Mouse (Mus musculus): ENCODE data around the gene Kat6b. TPM values are rescaled to one million over a fixed set of nuclear protein-coding genes. Genes with fewer than 3 reads are reported as not detected.

Gene Kat6b
- total and polyA plus RNA-seq, 3 experiments = 2.3 to 10.9 (median 8.0) TPM

GRCm38 (mm10) chr14:21533566-21533965 is 52.3 kb downstream of the Kat6b start:
- H3K36me3 ChIP-seq (replicated peaks in 1 of 2; ENCODE audit: control insufficient read depth in 1 of 2, insufficient read depth in 1 of 2, low read length in 1 of 2) = peaks cover 0 to 11% of the 10 kb centered on the region in 2 experiments
- no peak overlapping the region for H3K4me3 ChIP-seq (replicated peaks in 1 of 3; ENCODE audit: low read depth in 2 of 3, low read length in 2 of 3, poor library complexity in 1 of 3)
- no peaks in the 10 kb centered on the region for H3K27me3 ChIP-seq (replicated peaks)
- H3K4me1 ChIP-seq (ENCODE audit: control insufficient read depth in 1 of 2, insufficient read depth in 2 of 2) = peaks cover 21 to 37% of the 10 kb centered on the region in 2 experiments
- TF ChIP-seq MAZ (IDR thresholded peaks at IDR 0.05; ENCODE audit: low read depth, low read length) (no peak), UBTF (IDR thresholded peaks at IDR 0.05; ENCODE audit: low read depth, low read length) (no peak), ZC3H11A (IDR thresholded peaks at IDR 0.05; ENCODE audit: low read depth, low read length) (no peak), MYC (IDR thresholded peaks at IDR 0.05; ENCODE audit: low read depth, low read length) (no peak), EP300 (IDR thresholded peaks at IDR 0.05; ENCODE audit: low read length) (no peak), SIN3A (IDR thresholded peaks at IDR 0.05; ENCODE audit: low read length) (no peak), MXI1 (IDR thresholded peaks at IDR 0.05; ENCODE audit: low read depth, low read length) (no peak), JUND (conservative IDR thresholded peaks at IDR 0.05; ENCODE audit: low read depth, low read length) (no peak), E2F4 (IDR thresholded peaks at IDR 0.05; ENCODE audit: insufficient replicate concordance, low read depth, low read length) (no peak)
- H3K27ac ChIP-seq (ENCODE audit: insufficient read depth, low read depth) = no peak overlapping the region
- H3K9ac ChIP-seq (ENCODE audit: insufficient read depth, low read depth) = no peak overlapping the region
- in situ Hi-C loops (cut with MboI; ENCODE audit: low pct_ligation_motif_present, low pct_unique_long_range_greater_than_20kb, low sequenced_read_pairs) (loop anchor here (10.0 kb wide), 1 partner anchor 71 kb away; no protein-coding TSS in a partner anchor), dilution Hi-C loops (cut with MboI; ENCODE audit: extremely low pct_ligation_motif_present, extremely low pct_unique_long_range_greater_than_20kb, low sequenced_read_pairs) (no loop called here)
- no peak for DNase-seq (ENCODE audit: extremely low read depth)
- H3K4me2 ChIP-seq (ENCODE audit: insufficient read depth, low read depth, poor library complexity, severe bottlenecking) = no peak overlapping the region
- H3K9me3 ChIP-seq (replicated peaks; ENCODE audit: low read length) = no peaks in the 10 kb centered on the region
- H3K79me2 ChIP-seq (replicated peaks; ENCODE audit: control insufficient read depth, extremely low read depth, insufficient read depth, poor library complexity, severe bottlenecking) = peaks cover 8% of the 10 kb centered on the region

- dilution Hi-C loops (cut with MboI; ENCODE audit: extremely low pct_ligation_motif_present, extremely low pct_unique_long_range_greater_than_20kb, low sequenced_read_pairs) (no loop called here), in situ Hi-C loops (cut with MboI; ENCODE audit: low pct_ligation_motif_present, low pct_unique_long_range_greater_than_20kb, low sequenced_read_pairs) (loop anchor here (10.0 kb wide), 1 partner anchor 71 kb away; no protein-coding TSS in a partner anchor)
- peaks cover 21 to 38% of the 10 kb centered on the region in 2 experiments for H3K4me1 ChIP-seq (ENCODE audit: control insufficient read depth in 1 of 2, insufficient read depth in 2 of 2)
- H3K9me3 ChIP-seq (replicated peaks; ENCODE audit: low read length) = no peaks in the 10 kb centered on the region
- no peak overlapping the region for H3K4me3 ChIP-seq (replicated peaks in 1 of 3; ENCODE audit: low read depth in 2 of 3, low read length in 2 of 3, poor library complexity in 1 of 3)
- no peak for TF ChIP-seq JUND (conservative IDR thresholded peaks at IDR 0.05; ENCODE audit: low read depth, low read length)
- TF ChIP-seq GABPA (IDR thresholded peaks at IDR 0.05; ENCODE audit: insufficient replicate concordance, low read depth, low read length) = no peak
- no peak for TF ChIP-seq CHD2 (IDR thresholded peaks at IDR 0.05; ENCODE audit: low read length)
- TF ChIP-seq NRF1 (IDR thresholded peaks at IDR 0.05; ENCODE audit: low read depth, low read length) = no peak
- no peak for TF ChIP-seq E2F4 (IDR thresholded peaks at IDR 0.05; ENCODE audit: insufficient replicate concordance, low read depth, low read length)
- no peak for TF ChIP-seq RAD21 (IDR thresholded peaks at IDR 0.05; ENCODE audit: low read depth, low read length)
- no peak for TF ChIP-seq SIN3A (IDR thresholded peaks at IDR 0.05; ENCODE audit: low read length)
- TF ChIP-seq MXI1 (IDR thresholded peaks at IDR 0.05; ENCODE audit: low read depth, low read length) = no peak
- no peak for TF ChIP-seq MEF2A (IDR thresholded peaks at IDR 0.05; ENCODE audit: borderline replicate concordance, low read depth, low read length)
- no peak for TF ChIP-seq ELF1 (IDR thresholded peaks at IDR 0.05; ENCODE audit: low read depth, low read length)
- no peak for TF ChIP-seq MAZ (IDR thresholded peaks at IDR 0.05; ENCODE audit: low read depth, low read length)
- no peak for TF ChIP-seq ZC3H11A (IDR thresholded peaks at IDR 0.05; ENCODE audit: low read depth, low read length)
- TF ChIP-seq BHLHE40 (IDR thresholded peaks at IDR 0.05; ENCODE audit: low read depth, low read length) = no peak
- H3K9ac ChIP-seq (ENCODE audit: insufficient read depth, low read depth) = no peak overlapping the region
- no peaks in the 10 kb centered on the region for H3K27me3 ChIP-seq (replicated peaks)
- no peak overlapping the region for H3K27ac ChIP-seq (ENCODE audit: insufficient read depth, low read depth)
- H3K4me2 ChIP-seq (ENCODE audit: insufficient read depth, low read depth, poor library complexity, severe bottlenecking) = peak overlapping the region; percentile 46; the same call in 1 of the 2 replicates
- peaks cover 0 to 11% of the 10 kb centered on the region in 2 experiments for H3K36me3 ChIP-seq (replicated peaks in 1 of 2; ENCODE audit: control insufficient read depth in 1 of 2, insufficient read depth in 1 of 2, low read length in 1 of 2)
- peaks cover 7% of the 10 kb centered on the region for H3K79me2 ChIP-seq (replicated peaks; ENCODE audit: control insufficient read depth, extremely low read depth, insufficient read depth, poor library complexity, severe bottlenecking)
- DNase-seq (ENCODE audit: extremely low read depth) = no peak
Observed at GRCm38 (mm10) chr14:21534066-21534465, 52.8 kb downstream of the Kat6b start.

Measured in CH12.LX (cell line).